Mouse (Mus musculus): ENCODE measurements at regions not wholly inside any gene's neighbourhood (a gene's known extent, or its start where the extent isn't known, plus 50 kb on each side); places are given as distances from the start of the nearest gene placed in this dataset.

DNA sequence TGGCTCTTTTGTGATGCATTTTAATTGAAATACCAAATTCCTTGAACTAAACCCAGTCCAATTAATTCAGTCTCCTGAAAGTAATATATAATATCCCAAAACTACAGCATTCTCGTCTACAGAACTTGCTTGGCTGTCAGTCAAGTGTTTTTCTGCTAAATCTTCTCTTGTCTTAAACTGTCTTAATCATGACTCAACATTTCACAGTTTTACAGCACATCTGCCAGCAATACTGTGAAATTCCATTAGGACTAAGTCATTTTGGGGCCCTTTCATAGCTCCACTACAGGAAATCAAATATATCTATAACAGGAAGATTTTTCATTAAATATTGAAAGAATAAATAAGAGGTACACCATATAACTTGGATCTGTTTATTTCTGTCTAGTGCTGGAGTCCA is 75.4 kb upstream of the Kcna3 start:
- Histone ChIP-seq H3K9ac (ENCODE audit: low read length) (no peak overlapping the region), H3K36me3 (ENCODE audit: control insufficient read depth, insufficient read depth, low read length) (no peaks in the 10 kb centered on the region), H3K27me3 (ENCODE audit: control insufficient read depth, insufficient read depth, low read length) (no peaks in the 10 kb centered on the region), H3K4me2 (ENCODE audit: low read depth, severe bottlenecking) (no peak overlapping the region), H3K27ac (replicated peaks; ENCODE audit: low read depth, low read length) (no peak overlapping the region), H3K9me3 (ENCODE audit: control insufficient read depth, low read length) (no peaks in the 10 kb centered on the region), H3K4me3 (ENCODE audit: low read depth, low read length) (no peak overlapping the region), H3K4me1 (ENCODE audit: control insufficient read depth, insufficient read depth, low read length) (no peaks in the 10 kb centered on the region)
- WGBS, result 72% methylated on average over 1 of the region's 1 CpGs
- DNase-seq (ENCODE audit: low spot score), result no peak
- ATAC-seq (ENCODE audit: insufficient number of reproducible peaks, low FRiP score, low TSS enrichment, low read depth), result no peak

DNA sequence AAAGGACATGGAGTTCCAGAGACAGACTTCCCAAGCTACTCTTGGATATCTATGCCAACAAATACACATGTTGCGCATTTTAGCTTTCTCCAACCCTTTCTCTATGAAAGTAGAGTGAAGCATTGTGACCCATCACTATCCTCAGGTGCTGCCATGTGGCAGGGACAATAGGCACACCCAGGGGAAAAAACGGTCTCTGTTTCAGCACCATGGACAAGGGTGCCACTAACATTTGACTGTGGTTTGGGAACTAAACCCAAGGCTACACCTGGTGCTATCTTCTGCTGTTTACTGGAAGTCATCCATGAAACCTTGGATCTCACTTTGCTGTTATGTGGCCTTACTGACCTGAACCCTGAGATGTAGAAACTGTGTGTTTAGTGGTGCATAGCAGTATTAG is 73.5 kb upstream of the Kcna3 start:
- ATAC-seq (ENCODE audit: insufficient number of reproducible peaks, low FRiP score, low TSS enrichment, low read depth) (no peak), DNase-seq (ENCODE audit: low spot score) (peak; percentile 71)
- no peak overlapping the region for H3K4me3 ChIP-seq (ENCODE audit: low read depth, low read length)
- H3K9ac ChIP-seq (ENCODE audit: low read length), result no peak overlapping the region
- no peak overlapping the region for H3K27ac ChIP-seq (replicated peaks; ENCODE audit: low read depth, low read length)
- H3K36me3 ChIP-seq (ENCODE audit: control insufficient read depth, insufficient read depth, low read length), result no peaks in the 10 kb centered on the region
- no peak overlapping the region for H3K4me2 ChIP-seq (ENCODE audit: low read depth, severe bottlenecking)
- no peaks in the 10 kb centered on the region for H3K9me3 ChIP-seq (ENCODE audit: control insufficient read depth, low read length)
- WGBS, result 46% methylated on average over 2 of the region's 2 CpGs
- no peaks in the 10 kb centered on the region for H3K4me1 ChIP-seq (ENCODE audit: control insufficient read depth, insufficient read depth, low read length)
- H3K27me3 ChIP-seq (ENCODE audit: control insufficient read depth, insufficient read depth, low read length), result no peaks in the 10 kb centered on the region

DNA sequence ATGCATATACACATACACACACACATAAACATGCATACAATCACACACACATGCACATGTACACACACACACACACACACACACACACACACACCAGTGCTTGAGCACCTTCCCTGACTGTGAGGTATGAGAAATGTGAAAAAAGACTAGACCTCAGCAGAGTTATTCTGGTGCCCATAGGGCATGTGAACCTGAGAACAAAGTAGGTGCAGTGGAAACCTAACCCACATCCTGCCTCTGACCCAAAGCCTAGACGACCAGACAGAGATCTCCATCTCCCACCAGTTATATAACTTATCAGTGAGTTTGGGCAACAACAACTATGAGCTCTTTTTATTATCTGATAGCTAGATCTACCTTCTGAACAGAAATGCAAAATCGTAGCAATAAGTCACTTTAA is 69.8 kb upstream of the Kcna3 start:
- no peaks in the 10 kb centered on the region for H3K36me3 ChIP-seq (ENCODE audit: control insufficient read depth, insufficient read depth, low read length)
- no peaks in the 10 kb centered on the region for H3K27me3 ChIP-seq (ENCODE audit: control insufficient read depth, insufficient read depth, low read length)
- DNase-seq (ENCODE audit: low spot score) (no peak), ATAC-seq (ENCODE audit: insufficient number of reproducible peaks, low FRiP score, low TSS enrichment, low read depth) (no peak)
- no peak overlapping the region for H3K4me3 ChIP-seq (ENCODE audit: low read depth, low read length)
- no peak overlapping the region for H3K9ac ChIP-seq (ENCODE audit: low read length)
- no peaks in the 10 kb centered on the region for H3K4me1 ChIP-seq (ENCODE audit: control insufficient read depth, insufficient read depth, low read length)
- H3K4me2 ChIP-seq (ENCODE audit: low read depth, severe bottlenecking), result no peak overlapping the region
- H3K27ac ChIP-seq (replicated peaks; ENCODE audit: low read depth, low read length), result no peak overlapping the region
- H3K9me3 ChIP-seq (ENCODE audit: control insufficient read depth, low read length), result no peaks in the 10 kb centered on the region
- 67% methylated on average over 2 of the region's 2 CpGs for WGBS

DNA sequence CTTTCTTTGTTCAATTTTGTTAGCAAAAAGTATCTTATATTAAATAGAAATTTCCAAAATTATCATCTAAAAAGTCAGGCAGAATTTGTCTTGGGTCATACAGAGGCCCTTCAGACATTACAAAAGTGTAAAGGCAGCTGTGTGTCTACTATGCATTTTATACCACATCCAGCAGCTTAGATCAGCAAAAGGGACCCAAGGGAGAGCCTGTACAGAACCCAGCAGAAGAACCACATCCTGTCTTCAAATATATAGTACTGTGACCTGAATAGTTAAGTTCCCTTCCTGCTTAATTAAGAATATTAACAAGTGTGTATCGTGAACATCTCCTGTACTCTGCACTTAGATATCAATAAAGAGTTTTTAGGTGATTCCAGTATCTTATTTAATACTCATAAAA is 68.5 kb upstream of the Kcna3 start:
- H3K27me3 ChIP-seq (ENCODE audit: control insufficient read depth, insufficient read depth, low read length), result no peaks in the 10 kb centered on the region
- H3K4me2 ChIP-seq (ENCODE audit: low read depth, severe bottlenecking), result no peak overlapping the region
- no peak for ATAC-seq (ENCODE audit: insufficient number of reproducible peaks, low FRiP score, low TSS enrichment, low read depth)
- H3K9me3 ChIP-seq (ENCODE audit: control insufficient read depth, low read length), result no peaks in the 10 kb centered on the region
- H3K36me3 ChIP-seq (ENCODE audit: control insufficient read depth, insufficient read depth, low read length), result no peaks in the 10 kb centered on the region
- 91% methylated on average over 1 of the region's 1 CpGs for WGBS
- DNase-seq (ENCODE audit: low spot score), result no peak
- H3K4me3 ChIP-seq (ENCODE audit: low read depth, low read length), result no peak overlapping the region
- no peak overlapping the region for H3K9ac ChIP-seq (ENCODE audit: low read length)
- H3K27ac ChIP-seq (replicated peaks; ENCODE audit: low read depth, low read length), result no peak overlapping the region
- no peaks in the 10 kb centered on the region for H3K4me1 ChIP-seq (ENCODE audit: control insufficient read depth, insufficient read depth, low read length)

DNA sequence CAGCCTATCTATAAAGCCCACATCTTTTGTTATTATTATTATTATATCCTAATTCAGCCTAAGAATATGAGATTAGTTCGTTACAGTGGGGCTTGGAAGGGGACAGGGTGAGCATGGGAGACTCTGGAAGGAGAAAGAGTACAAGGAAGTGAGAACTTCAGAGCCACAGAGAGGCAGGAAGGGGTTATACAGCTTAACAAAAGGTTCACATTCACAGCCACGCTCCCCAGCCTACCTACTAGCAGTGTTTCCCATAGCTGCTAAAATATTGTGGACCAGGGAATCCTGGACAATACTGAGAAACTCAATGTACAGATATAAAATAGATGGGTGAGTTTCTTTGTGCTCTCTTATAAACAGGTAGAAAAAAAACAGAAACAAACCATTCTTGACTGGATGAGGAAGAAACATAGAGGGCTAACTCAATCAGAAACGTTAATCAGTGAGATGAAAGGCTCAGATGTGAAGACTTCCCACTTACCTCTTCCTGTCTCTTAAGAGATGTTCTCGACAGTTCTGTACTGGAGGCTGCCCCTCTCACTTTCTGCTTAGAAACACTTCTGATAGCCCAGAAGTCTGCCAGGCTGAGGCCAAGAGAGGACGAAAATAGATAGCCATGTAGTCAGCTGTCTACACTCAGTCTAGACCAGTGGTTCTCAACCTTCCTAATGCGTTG is 61.7 kb upstream of the Kcna3 start:
- no peak for DNase-seq (ENCODE audit: low spot score)
- no peaks in the 10 kb centered on the region for H3K36me3 ChIP-seq (ENCODE audit: control insufficient read depth, insufficient read depth, low read length)
- 75% methylated on average over 6 of the region's 6 CpGs for WGBS
- H3K9ac ChIP-seq (ENCODE audit: low read length), result no peak overlapping the region
- no peaks in the 10 kb centered on the region for H3K27me3 ChIP-seq (ENCODE audit: control insufficient read depth, insufficient read depth, low read length)
- no peak overlapping the region for H3K4me3 ChIP-seq (ENCODE audit: low read depth, low read length)
- no peak overlapping the region for H3K4me2 ChIP-seq (ENCODE audit: low read depth, severe bottlenecking)
- no peaks in the 10 kb centered on the region for H3K4me1 ChIP-seq (ENCODE audit: control insufficient read depth, insufficient read depth, low read length)
- no peak overlapping the region for H3K27ac ChIP-seq (replicated peaks; ENCODE audit: low read depth, low read length)
- ATAC-seq (ENCODE audit: insufficient number of reproducible peaks, low FRiP score, low TSS enrichment, low read depth), result no peak
- H3K9me3 ChIP-seq (ENCODE audit: control insufficient read depth, low read length), result no peaks in the 10 kb centered on the region

DNA sequence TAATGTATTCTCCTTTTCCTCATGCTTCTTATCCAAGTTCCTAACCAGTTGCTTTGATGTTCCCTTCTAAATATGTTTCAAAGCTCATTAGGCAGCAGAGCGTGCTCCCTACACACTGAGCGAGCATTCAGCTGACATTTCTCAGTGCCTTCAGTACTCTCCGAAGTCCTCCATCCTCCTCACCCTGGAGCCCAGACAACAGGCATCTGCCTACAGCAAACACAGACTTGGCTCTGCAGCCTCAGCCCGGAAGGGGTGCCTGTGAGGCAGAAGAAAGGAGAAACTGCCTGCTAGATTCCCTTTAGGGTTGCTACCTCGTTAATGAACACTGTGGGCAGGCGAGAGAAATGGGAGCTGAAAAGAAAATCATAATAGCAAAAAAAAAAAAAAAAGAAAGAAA is 57.2 kb upstream of the Kcna3 start:
- no peak overlapping the region for H3K4me3 ChIP-seq (ENCODE audit: low read depth, low read length)
- no peaks in the 10 kb centered on the region for H3K27me3 ChIP-seq (ENCODE audit: control insufficient read depth, insufficient read depth, low read length)
- H3K36me3 ChIP-seq (ENCODE audit: control insufficient read depth, insufficient read depth, low read length), result no peaks in the 10 kb centered on the region
- H3K9ac ChIP-seq (ENCODE audit: low read length), result no peak overlapping the region
- no peaks in the 10 kb centered on the region for H3K9me3 ChIP-seq (ENCODE audit: control insufficient read depth, low read length)
- WGBS, result 77% methylated on average over 6 of the region's 6 CpGs
- ATAC-seq (ENCODE audit: insufficient number of reproducible peaks, low FRiP score, low TSS enrichment, low read depth), result no peak
- no peak overlapping the region for H3K27ac ChIP-seq (replicated peaks; ENCODE audit: low read depth, low read length)
- no peak overlapping the region for H3K4me2 ChIP-seq (ENCODE audit: low read depth, severe bottlenecking)
- no peaks in the 10 kb centered on the region for H3K4me1 ChIP-seq (ENCODE audit: control insufficient read depth, insufficient read depth, low read length)
- no peak for DNase-seq (ENCODE audit: low spot score)

DNA sequence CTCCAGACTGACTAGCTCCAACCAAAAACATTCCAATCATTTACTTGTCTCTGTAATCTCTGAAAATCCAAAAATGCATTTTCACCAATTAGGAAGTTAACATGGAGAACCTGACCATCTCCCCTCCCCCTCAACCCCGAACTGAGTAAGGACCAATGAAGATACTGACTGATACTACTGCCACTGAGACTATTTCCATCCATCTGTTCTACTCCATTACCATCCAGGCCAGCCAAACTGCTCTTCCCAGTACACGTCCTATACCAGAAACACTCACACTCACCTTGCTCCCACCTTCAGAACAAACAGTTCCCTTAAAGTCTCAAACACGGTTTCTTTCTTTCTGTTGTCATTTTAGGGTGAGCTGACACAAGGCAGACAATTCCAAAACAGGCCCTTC is 55.1 kb upstream of the Kcna3 start:
- ATAC-seq (ENCODE audit: insufficient number of reproducible peaks, low FRiP score, low TSS enrichment, low read depth) (no peak), DNase-seq (ENCODE audit: low spot score) (no peak)
- H3K27ac ChIP-seq (replicated peaks; ENCODE audit: low read depth, low read length), result no peak overlapping the region
- H3K27me3 ChIP-seq (ENCODE audit: control insufficient read depth, insufficient read depth, low read length), result no peaks in the 10 kb centered on the region
- no peaks in the 10 kb centered on the region for H3K4me1 ChIP-seq (ENCODE audit: control insufficient read depth, insufficient read depth, low read length)
- H3K36me3 ChIP-seq (ENCODE audit: control insufficient read depth, insufficient read depth, low read length), result no peaks in the 10 kb centered on the region
- no peak overlapping the region for H3K9ac ChIP-seq (ENCODE audit: low read length)
- no peak overlapping the region for H3K4me3 ChIP-seq (ENCODE audit: low read depth, low read length)
- no peaks in the 10 kb centered on the region for H3K9me3 ChIP-seq (ENCODE audit: control insufficient read depth, low read length)
- WGBS, result 65% methylated on average over 3 of the region's 3 CpGs
- no peak overlapping the region for H3K4me2 ChIP-seq (ENCODE audit: low read depth, severe bottlenecking)

DNA sequence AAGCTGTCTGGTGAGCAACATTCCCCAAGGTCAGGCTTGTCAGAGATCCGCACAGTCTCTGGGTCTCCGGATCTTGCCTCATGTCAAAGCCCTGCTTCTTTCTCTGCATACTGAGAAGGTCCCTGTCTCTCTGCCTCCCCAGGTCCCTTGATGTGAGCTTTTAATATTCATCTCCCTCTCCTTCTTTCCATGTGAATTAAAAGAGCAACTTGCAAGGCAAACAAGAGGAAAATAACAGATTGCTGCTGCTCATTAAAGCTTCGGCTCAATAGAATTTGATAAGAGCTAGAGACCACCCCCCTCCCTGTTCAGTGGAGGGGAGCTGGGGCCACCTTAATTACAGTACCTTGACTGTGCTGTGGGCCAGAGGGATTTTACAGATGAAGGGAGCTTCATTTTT is 54.6 kb upstream of the Kcna3 start:
- no peak for DNase-seq (ENCODE audit: low spot score)
- WGBS, result 63% methylated on average over 3 of the region's 3 CpGs

DNA sequence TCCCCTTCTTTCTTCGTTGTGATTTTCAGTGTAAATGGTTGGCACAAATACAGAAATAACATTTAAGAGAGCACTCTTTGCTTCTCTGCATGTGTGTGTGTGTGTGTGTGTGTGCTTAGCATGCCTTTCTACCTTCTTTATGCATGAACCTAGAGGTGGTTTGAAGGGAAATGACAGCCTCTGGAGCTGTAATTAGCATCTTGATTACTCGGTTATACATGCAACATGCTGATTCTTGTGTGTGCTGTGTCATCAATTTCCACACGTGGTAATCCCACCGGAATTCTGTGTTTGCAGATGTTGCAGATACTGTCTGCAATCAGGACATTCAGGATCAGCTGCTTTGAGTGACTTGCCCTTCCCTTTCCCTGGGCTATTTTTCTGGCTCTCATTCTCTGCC is 51.7 kb upstream of the Kcna3 start:
- ATAC-seq (ENCODE audit: insufficient number of reproducible peaks, low FRiP score, low TSS enrichment, low read depth) (no peak), DNase-seq (ENCODE audit: low spot score) (no peak)
- Histone ChIP-seq H3K4me3 (ENCODE audit: low read depth, low read length) (no peak overlapping the region), H3K27ac (replicated peaks; ENCODE audit: low read depth, low read length) (no peak overlapping the region), H3K4me2 (ENCODE audit: low read depth, severe bottlenecking) (no peak overlapping the region), H3K27me3 (ENCODE audit: control insufficient read depth, insufficient read depth, low read length) (no peaks in the 10 kb centered on the region), H3K4me1 (ENCODE audit: control insufficient read depth, insufficient read depth, low read length) (no peaks in the 10 kb centered on the region), H3K36me3 (ENCODE audit: control insufficient read depth, insufficient read depth, low read length) (no peaks in the 10 kb centered on the region), H3K9ac (ENCODE audit: low read length) (no peak overlapping the region), H3K9me3 (ENCODE audit: control insufficient read depth, low read length) (no peaks in the 10 kb centered on the region)
- WGBS, result 83% methylated on average over 4 of the region's 4 CpGs

More for the DNA sequence above, 54.6 kb upstream of the Kcna3 start:
- ATAC-seq (ENCODE audit: insufficient number of reproducible peaks, low FRiP score, low TSS enrichment, low read depth), result no peak
- H3K36me3 ChIP-seq (ENCODE audit: control insufficient read depth, insufficient read depth, low read length), result no peaks in the 10 kb centered on the region
- H3K4me2 ChIP-seq (ENCODE audit: low read depth, severe bottlenecking), result no peak overlapping the region
- no peak overlapping the region for H3K9ac ChIP-seq (ENCODE audit: low read length)
- H3K27me3 ChIP-seq (ENCODE audit: control insufficient read depth, insufficient read depth, low read length), result no peaks in the 10 kb centered on the region
- no peak overlapping the region for H3K4me3 ChIP-seq (ENCODE audit: low read depth, low read length)
- H3K27ac ChIP-seq (replicated peaks; ENCODE audit: low read depth, low read length), result no peak overlapping the region
- no peaks in the 10 kb centered on the region for H3K9me3 ChIP-seq (ENCODE audit: control insufficient read depth, low read length)
- no peaks in the 10 kb centered on the region for H3K4me1 ChIP-seq (ENCODE audit: control insufficient read depth, insufficient read depth, low read length)
